Mouse (Mus musculus) kidney, adult 11 months (tissue): Measurements from ENCODE around the gene Zfp9.

ENCODE experiments used
- DNase-seq: peaks from one replicate; pipeline ENCODE4 v3.0.0; 2022

The Zfp9 gene

DNA sequence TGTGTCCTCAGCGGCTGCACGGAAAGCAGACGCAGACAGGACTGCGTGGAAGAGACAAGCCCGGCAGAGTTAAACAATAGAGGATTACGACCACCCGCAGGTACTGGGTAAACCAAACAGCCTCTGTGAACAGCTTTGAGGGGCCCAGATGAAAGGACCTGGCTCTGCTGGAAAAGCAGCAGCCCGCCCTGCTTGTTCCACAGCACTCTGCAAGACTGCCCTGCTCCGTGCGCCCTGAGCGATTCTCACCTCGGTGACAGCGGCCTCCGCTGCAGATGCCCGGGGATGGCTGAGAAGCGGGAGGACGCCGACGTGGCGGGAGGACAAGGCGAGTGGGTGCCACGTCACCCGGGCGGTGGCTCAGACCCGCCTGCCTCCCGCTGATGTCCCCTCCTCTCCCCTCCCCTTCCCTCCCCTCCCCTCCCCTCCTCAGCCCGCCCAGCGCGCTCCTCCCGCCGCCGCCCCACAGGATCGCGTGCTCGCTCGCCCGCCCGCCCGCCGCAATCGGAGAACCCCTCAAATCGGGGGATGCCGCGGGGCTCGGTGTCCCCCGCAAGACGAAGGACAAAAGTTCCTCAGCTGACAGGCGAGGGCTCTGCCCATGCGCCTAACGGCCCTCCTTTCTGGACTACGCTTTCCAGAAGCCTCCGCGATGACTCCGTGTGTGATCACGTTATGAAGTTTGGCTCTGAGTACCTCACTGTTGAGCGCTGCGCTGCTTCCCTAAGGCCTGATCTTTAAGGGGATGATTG, at the start of gene Zfp9:
Gene Zfp9 (minus strand): TSS at position 364 of the 752 bp plus-strand sequence.
- DNase-seq, result peak; percentile 62

DNA sequence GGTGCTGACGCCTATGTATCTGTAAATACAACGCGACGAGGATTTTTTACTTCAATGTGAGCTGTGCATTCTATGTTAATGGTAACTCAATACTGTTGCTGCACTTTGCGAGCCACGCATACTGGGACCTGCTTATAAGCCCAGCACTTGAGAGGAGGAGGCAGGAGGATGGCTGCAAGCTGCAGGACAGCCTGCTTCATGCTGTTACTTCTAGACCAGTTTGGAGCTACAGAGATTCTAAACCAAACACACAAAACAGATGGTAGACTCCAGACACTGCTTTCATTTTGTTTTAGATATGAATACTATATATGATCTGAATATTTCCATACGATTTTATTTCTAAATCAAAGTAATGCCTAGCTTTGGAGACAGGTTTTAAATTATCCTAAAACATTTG, 41.5 kb upstream of the Zfp9 start:
- no peak for DNase-seq

DNA sequence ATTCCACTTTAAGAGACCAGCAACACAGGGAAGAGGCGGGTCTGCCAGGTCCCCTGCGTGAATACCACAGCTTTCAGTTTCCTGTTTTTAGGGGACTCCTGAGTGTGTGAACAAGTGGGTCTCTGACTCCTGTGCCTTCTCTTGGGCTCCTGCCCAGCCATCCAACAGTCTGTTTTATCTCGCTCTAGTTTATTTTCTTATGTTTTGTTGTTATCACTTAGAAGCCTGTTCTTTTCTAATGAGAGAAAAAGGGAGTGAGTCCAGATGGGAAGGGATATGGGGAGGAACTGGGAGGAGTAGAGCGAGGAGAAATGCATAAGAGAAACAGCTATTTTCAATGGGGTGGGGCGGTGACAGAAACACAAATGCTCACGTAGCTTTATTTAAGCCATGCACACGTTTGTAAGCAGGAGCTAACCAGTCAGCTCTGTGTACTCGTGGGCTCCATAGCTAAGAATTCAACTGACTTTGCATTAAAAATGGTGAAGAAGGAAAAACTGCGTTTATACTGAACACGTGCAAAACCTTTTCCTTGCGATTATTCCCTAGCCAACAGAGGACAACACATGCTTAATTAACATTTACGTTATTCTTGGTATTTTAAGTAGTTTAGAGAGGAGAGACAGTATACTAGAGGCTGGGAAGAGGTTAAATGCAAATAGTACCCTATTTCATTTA, 34.4 kb upstream of the Zfp9 start:
- no peak for DNase-seq

DNA sequence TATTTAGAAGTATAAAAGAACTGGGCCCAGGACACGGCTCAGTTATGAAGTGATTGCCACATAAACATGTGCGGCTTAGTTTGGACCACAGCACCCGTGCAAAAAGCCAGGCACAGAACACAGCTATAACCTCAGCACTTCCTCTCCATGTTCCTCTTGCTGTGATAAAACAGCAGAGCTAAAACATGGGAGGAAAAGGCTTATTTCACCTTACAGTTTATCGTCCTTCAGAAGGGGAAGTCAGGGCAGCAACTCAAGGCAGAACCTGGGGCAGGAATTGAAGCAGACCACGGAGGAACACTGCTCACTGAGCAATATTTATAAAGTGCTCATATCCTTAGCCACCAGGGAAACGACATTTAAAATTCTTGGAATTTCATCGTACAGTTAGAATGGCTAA, 19.9 kb upstream of the Zfp9 start:
- DNase-seq, result no peak

DNA sequence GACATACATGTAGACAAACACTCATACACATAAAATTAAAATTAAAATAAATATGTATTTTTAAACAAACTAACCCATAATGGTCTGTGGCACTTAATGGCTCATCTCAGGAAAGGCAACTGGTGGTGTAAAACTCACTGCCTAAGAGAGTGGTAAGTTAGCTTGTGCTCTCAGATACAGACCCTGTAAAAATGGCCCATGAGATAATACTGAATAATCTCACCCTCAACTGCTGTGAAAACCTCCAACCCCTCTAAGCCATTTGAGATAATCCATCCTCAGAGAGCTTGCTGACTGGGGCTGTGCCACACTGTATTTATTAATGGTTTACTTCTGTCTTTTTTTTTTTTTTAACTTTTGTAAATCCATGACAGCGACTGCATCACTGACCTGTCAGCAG, 3.0 kb upstream of the Zfp9 start:
- no peak for DNase-seq

DNA sequence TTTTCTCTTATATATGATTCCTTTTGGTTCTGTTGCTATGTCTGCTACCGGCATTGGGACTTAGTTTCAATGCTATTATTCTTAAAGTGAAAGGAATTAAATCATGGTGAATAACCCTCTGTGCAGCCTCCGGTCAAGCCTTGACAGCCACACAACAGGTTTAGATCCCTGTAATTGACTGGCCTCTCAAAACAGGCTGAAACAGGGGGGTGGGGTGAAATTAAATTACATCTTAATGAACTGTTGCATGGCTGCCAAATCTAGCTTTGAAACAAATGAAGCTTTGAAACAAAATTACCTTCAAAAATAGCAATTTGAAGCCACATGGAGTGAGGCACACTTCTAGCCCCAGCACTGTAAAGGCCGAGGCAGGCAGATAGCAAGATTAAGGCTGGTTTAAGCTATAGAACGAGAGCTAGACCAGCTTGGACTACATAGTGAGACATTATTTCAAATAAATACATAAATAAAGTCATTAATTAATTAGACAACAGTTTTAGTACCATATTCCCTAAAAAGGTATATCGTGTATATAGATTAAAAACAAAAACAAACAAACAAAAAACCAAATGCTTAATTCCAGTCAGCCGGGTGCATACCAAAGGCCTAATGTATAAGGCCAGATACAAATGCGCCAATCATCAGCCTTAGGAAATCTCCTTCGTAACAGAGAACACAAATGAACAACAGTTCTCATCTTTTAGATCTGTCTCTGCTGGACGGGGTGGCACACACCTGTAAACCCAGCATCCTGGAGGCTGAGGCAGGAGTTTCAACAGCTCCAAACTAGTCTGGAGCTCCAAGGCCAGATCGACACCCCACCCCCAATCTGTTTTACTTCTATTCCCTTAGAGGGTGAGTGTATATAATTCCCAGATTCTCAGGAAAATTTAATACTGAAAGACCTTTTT, 990 bp downstream of the Zfp9 start:
- DNase-seq, result no peak

DNA sequence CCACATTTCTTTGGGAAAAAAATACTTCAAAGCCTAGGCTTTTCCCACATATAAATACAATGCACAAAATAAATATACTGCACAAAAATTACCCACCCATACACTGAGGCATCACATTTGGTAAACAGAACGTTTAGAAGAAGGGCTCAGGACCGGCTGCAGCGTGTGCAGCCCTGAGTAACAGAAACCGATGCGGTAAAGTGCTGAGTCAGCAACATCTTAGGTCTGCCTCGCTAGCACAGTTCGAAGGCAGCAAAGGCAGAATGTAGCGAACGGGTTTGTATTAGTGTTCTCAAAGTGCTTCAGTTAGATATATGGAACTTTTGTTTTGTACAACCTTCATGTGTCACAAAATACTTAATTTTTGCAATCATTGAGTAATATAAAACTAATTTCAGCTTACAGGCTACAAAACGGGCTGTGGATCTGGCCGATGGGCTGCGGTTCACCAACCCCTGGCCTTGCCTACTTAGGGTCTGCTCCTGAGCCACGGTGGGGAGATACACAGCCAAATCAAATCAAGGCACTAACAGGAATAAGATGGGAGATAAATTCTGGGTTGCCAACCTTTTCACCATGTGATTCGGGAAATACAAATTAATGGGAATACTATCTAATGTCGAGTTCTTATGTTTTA, 16.9 kb downstream of the Zfp9 start:
- no peak for DNase-seq

DNA sequence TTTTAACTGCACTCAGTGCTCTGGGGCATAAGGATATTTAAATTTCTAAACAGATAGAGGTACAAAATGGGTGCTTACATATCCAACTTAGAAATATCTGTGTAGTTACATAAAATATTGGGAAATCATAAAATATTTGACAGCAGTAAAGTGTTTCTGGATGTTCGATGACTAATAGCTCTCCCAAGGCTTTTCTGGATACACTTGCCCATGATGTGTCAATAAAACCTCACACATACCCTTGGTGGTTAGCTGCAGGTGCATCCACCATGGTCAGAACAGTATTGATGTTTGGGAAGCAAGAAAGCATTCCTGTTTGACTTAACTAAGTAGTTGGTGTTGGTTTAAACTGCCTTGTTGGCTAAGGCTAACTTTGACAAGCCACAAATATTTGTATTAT, 21.4 kb downstream of the Zfp9 start:
- no peak for DNase-seq

DNA sequence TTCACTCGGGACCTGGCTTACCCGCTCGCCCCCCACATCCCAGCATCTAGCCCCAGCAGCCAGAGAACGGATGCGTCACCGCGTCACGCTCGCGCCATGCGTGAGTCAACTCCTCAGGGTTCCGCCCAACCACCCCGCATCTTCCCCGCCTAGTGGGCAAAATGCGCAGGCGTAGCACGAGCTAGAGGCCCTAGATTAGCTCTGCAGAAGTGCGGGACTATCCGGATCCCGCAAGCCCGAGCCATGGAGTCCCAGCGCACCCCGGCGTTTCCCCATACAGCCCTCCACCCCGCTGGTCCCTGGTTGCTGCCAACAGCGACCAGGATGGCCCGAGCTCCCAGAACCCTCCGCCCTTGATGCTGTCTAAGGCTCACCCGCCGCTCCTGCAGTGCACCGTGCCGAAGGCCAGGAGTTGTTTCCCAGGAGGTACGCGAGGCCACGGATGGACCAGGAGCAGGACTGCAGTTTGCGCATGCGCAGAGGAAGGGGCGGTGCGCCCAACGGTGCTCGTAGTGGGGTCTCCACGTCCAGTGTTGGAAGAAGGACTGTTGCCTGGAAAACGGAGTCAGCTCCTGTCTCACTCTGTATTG, 24.0 kb downstream of the Zfp9 start, which contains the start of gene Zfp248:
Gene Zfp248 (minus strand): TSS at position 487 of the 590 bp plus-strand sequence.
- peak; percentile 84 for DNase-seq

DNA sequence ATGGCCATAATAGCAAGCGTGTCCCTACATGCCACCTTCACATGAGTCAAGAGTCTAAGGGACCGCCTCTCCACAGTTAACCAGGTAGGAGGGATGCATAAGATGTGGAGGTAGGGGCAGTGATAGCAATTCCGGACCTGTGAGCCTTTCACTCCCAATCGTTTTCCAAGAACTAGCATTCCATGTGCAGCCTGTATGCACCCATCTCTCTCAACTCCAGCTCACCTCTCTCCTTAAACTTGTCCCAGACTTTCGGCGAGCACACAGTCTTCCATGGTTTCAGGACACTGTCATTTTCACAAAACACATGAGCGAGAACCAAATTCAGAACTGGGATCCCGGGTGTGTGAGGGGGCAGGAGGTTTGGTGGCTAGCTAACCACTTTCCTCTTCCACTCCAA, 24.7 kb downstream of the Zfp9 start:
- no peak for DNase-seq

DNA sequence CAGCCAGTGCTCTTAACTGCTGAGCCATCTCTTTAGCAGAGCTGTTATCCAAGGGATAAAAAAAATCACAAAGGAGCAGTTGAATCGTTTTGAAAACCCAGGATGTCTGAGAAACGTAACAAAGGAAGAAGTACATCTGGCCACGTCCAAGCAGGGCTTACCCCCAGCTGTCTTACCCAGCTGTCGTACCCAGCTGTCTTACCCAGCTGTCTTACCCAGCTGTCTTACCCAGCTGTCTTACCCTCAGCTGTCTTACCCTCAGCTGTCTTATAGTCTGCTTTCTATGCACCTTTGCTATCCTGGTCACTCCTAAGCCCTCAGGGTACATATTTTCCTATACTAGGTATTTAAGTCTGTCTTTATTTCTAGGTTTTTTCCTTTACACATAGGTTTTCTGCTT, 47.6 kb downstream of the Zfp9 start:
- DNase-seq, result no peak

DNA sequence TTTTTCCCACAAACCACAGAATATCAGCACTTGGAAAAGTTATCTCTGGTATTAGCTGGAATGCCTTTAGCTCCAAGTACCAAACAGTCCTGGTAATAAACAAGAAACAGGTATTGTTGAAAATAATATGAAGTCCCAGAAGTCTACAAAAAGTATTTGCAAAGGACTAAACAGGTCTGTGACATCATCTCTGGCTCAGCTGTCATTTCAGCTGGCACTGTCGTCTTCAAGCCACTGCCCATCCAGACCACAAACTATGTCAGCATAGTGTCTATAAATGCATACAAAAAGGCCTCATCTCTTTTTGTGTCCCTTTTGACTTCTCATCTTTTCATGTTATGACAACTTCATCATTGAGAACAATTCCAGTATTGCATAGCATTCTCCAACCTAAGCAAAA, 52.5 kb downstream of the Zfp9 start:
- no peak for DNase-seq

DNA sequence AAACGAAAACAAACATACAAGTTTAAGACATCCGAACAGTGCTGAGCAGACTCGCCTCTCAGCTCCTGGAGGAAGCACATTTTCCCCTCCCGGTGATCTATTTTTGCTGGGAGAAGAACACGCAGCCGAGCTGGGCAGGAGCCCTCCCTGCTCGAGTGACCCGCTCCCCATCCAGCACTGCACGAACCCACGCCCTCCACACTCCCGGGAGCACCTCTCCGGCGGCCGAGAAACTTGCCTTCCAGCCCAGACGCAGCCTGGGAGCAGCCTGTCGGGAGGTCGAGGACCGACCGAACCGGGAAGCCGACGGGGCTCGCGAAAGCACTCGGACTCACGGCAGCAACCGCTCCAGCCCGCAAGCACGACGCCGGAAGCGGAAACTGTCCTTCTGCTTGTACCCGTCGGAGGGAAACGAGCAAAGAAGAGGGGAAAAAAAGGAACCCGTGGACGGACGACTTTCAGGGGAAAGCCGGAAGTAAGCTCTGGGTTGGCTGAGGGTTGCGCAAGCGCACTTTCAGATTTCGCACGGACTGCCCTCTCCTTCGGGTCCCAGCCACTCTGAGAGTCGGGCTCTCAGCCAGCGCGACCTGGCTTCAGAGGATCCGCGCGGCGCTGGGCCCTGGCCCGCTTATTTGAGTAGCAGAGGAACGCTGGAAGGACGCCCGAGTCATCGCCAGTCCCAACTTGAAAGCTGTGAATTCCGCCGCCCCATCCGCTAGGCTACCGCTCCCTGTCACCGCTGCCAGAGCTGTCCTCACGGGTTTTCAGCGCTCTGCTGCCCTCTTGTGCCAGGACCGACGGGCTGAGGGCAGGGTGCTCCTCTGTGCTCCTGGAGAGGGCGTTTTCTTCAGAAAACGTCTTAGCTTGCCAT, 59.8 kb downstream of the Zfp9 start, which contains the start of gene Bms1:
Gene Bms1 (minus strand): TSS at position 425 of the 871 bp plus-strand sequence.
- peak; percentile 94 for DNase-seq
